Mouse (Mus musculus) G1E-ER4 (cell line): ENCODE results near the gene Ppp1r9b. TPM values are rescaled to one million over a fixed set of nuclear protein-coding genes. Genes with fewer than 3 reads are reported as not detected.

Experiments
- GATA1 ChIP-seq: IDR thresholded peaks from one replicate; pipeline ENCODE4 v1.8.0; 2012; ENCODE audit warnings: low read length, inconsistent platforms
- polyA plus RNA-seq: library from polyadenylated mRNA; stranded (reverse); fragments of >175 nt; gene quantifications from 2 replicates; pipeline ENCODE4 v1.2.3, GENCODE M21; 2012

Ppp1r9b gene
- polyA plus RNA-seq, 1 experiment: 249 TPM

- no peak for TF ChIP-seq GATA1
These were observed 33.8 kb downstream of the Ppp1r9b start for GRCm38 (mm10) chr11:95024439-95025184.

DNA sequence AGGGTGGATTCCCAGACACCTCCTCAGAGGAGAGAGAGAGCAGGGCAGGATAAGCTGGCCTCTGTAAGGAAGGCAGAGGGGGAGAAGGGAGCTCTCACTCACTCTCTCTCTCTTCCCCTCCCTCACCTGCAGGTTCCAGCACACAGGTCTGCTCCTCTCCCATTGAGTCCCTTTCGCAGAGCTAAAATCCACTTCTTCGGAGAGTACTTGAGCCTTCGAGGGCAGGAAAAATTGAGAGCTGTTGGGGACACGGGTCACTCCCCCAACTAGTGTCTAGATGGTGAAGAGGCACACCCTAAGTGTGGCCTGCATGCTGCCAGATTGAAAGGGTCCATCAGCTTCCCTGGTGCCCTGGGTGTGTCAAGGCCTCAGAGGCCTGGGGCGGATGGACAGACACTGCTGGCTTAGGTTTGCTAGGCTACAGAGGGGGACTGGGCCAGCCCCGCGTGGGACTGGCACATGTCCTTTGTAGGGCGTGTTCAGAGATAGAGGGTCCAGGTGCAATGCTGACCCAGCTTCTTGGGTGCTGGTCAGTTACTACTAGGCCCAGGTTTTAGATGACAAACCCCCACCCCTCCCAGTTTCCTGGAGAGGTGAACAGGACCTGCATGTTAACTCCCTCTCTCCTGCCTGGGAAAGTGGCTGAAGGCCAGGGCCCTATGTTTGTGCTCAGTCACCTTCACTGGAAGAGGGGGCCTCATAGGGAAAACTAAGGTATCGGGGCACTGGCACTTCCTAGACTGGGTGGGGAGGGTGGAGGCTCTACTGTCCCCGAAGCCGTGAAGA is 34.6 kb downstream of the Ppp1r9b start:
- no peak for TF ChIP-seq GATA1

DNA sequence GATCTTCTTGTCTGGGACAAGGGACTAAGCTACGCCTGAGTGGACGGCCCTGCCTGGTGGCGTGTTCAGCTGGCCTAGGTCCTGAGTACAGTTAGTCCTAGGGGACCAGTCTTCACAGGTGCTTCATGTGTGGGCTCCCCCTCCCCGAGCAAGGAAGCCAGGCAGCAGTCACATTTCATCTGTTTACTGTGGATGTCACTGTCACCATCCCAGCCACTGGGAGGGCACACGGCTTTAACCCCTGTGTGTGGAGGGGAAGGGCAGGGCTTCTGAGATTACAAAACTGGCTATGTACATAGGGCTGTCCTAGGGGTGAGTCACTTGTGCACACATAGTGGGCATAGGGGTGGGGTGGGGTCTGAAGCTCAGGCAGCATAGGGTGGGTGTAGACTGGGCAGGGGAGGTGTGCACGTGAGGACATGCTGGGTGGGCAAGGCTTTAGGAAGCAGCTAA is 35.3 kb downstream of the Ppp1r9b start:
- no peak for TF ChIP-seq GATA1

- TF ChIP-seq GATA1: no peak
These were observed 36.0 kb downstream of the Ppp1r9b start for GRCm38 (mm10) chr11:95026849-95027248.

- no peak for TF ChIP-seq GATA1
These were observed 37.1 kb downstream of the Ppp1r9b start for GRCm38 (mm10) chr11:95027850-95028470.

- TF ChIP-seq GATA1: no peak
These were observed 42.1 kb downstream of the Ppp1r9b start for GRCm38 (mm10) chr11:95032945-95033344.

DNA sequence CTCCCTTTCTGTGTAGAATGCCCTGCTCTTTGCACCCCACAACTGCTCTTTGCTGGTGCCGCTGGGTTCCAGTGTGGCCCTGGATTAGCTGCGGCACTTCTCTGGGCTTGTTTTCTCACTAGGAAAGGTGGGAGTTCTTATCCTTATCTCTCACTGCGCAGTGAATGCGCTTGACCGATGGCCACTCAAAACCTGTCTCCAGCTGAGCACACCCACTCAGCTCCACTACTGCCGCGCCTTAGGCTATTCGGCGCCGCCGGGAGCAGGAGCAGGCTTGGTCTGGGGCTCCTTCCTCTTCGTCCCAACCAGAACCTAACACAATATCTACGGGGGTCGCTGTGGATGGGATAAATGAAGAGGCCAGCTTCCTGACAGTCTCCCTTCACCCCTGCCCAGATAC is 42.8 kb downstream of the Ppp1r9b start:
- TF ChIP-seq GATA1: no peak

DNA sequence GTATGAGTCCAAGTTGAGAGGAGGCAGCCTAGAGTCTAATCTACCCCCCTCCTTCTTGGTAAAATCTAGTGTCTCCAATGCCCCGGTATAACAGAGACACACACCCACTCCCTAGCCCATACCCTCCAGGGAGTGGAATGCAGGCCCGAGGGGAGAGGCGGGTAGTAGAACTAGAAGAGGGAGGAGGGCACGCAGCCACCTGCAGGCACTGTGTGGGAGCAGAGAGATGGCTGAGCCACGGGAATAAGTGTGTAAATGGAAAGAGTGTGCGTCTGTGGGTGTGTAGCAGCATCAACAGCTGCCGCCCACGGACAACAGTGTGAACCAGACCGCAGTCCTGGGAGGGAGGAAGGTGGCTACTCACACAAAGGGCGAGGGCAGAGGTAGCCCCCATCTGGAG is 44.1 kb downstream of the Ppp1r9b start:
- TF ChIP-seq GATA1: no peak

DNA sequence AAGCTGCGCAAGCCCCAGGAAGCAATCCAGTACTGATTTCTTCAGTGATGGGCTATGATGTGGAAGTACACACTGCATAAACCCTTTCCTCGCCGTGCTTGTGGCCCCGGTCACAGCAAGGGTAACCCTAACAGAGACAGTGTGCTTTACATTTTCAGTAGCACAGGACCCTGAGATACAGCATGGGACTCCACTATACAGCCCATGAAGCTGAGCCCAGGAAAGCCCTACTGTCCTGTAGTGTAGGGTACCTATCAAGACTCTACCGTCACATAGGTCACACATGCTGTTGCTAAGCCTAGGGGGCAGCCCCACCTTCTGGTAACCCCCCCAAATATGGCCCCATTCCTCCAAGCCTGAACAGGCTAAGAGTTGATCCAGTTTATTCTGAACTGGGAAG is 45.7 kb downstream of the Ppp1r9b start:
- no peak for TF ChIP-seq GATA1

GRCm38 (mm10) chr11:95037306-95037705 is 46.5 kb downstream of the Ppp1r9b start:
- no peak for TF ChIP-seq GATA1

GRCm38 (mm10) chr11:95038156-95038817 is 47.5 kb downstream of the Ppp1r9b start:
- no peak for TF ChIP-seq GATA1

- TF ChIP-seq GATA1: no peak
These were observed 48.2 kb downstream of the Ppp1r9b start for GRCm38 (mm10) chr11:95038818-95039655.

DNA sequence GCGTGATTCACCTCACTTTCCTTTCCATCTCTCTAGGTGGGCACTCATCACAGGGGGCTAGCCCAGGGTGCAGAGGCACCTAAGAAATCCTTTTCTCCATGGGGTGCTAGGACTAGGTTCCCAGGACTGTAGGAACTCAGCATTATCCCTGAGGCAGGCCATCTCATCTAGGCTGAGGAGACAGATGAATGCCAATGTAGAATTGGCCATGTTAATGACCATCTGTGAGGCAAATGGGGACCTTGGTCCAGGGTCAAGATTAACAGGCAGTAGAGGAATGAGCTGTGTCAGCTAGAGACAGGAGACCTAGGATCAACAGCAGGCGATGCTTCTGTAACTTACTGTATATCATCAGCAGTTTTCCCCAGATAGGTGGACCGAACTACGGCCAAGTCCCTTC is 48.9 kb downstream of the Ppp1r9b start:
- TF ChIP-seq GATA1: no peak

DNA sequence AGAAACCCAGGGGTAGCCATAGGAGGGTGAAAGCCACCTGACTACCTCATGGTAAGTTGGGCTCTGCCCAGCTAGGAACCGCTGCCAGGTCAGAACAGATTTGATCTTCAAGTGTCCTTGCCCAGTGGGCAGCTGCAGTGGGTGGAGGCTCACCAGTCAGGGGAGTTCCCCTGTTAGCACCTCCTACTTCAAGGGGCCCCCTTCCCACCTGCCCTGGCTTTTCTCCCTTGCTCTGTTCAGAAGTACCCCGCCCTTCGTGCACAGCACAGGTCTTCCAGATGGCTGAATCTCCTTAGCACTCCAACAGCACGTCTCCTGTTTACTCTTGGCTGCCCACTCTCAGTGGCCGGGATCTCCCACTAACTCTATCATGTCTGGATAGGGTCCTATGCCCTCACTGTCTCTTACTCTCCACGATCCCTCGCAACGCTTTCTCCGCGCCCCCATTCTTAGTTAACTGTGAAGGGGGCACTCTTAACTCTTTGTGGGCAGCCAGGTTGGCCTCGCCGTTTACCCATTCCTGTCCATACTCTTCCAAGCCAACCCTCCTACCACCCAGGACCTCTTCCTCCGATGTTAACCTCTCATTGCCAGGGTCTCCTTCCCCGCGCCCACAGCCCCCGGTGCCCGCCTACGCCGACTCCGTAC is 49.8 kb downstream of the Ppp1r9b start:
- TF ChIP-seq GATA1: no peak
